Mouse (Mus musculus) kidney, postnatal 14 days (tissue): ENCODE measurements around the gene Epx.

Experiments used
- DNase-seq: peaks from one replicate; pipeline ENCODE4 v3.0.0; 2022; ENCODE audit warnings: mixed read lengths

Epx gene

GRCm38 (mm10) chr11:87828239-87828900 lies 47.0 kb downstream of the Epx start, which contains the start of gene Lpo:
Gene Lpo (minus strand): TSS chr11:87828289.
- no peak for DNase-seq

DNA sequence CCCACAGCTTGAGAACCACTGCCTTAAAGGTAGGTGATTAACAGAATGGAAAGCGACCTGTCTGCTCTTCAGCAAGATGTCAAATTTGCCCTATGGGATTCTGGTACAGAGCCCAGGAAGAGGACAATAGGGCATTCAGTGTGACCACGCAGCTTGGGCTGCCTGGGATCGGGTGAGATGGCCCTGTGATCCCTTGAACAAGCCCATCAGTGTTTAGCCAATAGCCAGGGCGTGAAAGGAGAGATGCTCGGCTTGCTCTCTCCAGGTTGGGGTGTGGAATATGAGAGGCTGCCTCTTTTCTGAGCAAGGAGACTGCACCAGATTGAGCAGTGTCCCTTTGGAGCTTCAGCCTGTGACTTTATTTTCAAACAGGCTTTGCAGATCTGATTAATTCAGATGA lies 53.8 kb downstream of the Epx start:
- DNase-seq: no peak

- no peak for DNase-seq
These were observed 57.9 kb downstream of the Epx start for GRCm38 (mm10) chr11:87817443-87817773.

GRCm38 (mm10) chr11:87816707-87817442 lies 58.5 kb downstream of the Epx start:
- peak; percentile 19 for DNase-seq

DNA sequence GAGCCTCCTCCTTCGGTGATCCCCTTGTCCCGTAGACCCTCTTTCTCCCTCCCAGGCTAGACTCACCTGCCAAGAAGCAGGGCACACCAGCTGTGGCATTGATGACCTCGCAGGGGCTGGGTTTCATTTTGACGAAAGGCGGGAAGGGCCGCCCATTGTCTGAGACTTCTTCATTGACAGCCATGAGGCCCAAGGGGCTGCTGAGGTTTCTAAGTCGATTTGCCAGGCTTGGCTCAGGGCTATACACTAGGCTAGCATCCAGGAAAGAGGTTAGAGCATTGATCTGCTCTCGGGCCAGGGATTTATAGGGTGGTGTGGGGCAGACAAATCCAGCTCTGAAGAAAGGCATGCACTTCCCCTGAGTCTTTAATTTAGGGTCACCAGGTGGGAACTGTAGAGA lies 60.5 kb downstream of the Epx start:
- no peak for DNase-seq
